Mouse (Mus musculus) right cerebral cortex, adult 18-20 months (tissue): ENCODE measurements at regions not wholly inside any gene's neighbourhood (a gene's known extent, or its start where the extent isn't known, plus 50 kb on each side); places are given as distances from the start of the nearest gene placed in this dataset.
"Not testable (repeated sequence)": the region's sequence is repeated elsewhere in the genome, so short reads cannot be mapped to it uniquely, and the experiment has no call there.

ENCODE experiments used
- DNase-seq: peaks from one replicate; pipeline ENCODE4 v3.0.0; 2022; ENCODE audit warnings: mixed read lengths

DNA sequence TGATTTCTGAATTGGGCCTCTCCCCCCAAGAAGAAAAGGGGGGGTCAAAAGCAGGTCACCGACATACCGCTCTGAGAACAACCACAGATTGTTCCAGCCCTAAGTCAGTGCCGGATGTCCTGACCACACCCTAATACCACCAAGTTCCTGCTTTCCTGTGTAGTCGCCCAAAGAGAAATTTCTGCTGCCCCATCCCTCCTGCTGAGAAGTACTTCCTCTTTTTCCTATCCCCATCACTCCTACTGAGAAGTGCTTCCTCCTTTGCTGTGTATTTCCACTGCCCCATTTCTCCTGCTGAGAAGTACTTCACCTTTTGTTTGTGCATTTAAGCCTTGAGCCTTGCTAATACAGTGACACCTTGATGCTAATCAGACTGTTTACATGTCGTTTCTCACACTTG is 1160.4 kb downstream of the A830018L16Rik start:
- DNase-seq = no peak

DNA sequence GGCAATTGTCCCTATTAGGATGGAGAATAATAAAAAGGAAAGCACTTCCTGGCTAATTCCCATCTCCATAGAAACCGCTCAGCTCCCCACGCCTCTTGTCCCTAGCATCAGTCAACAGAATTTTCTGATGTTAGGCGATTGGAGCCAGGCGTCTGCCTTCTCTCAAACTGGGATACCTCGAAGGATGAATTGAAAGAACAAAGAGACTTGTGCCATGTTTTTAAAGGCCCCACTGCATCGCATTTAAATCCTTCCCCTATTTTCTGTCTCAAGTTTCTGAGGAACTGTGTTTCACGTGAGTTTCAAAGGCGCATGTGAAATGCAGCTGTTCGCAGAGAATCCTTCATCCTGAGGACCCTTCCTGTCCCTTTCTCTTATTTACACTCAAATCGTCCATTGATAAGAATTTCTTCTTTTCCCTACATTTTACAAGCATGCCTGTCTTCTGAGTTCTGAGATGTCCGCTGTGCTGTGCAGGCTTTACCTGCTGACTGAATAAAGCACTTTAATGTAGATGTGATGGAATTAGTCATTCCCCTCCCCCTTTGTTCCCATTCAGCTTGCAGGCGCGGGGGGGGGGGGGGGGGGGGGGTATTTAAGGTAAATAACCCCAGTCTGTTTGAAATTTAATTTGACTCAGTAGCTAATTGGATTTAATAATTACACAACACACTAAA is 1163.3 kb downstream of the A830018L16Rik start:
- no peak for DNase-seq

DNA sequence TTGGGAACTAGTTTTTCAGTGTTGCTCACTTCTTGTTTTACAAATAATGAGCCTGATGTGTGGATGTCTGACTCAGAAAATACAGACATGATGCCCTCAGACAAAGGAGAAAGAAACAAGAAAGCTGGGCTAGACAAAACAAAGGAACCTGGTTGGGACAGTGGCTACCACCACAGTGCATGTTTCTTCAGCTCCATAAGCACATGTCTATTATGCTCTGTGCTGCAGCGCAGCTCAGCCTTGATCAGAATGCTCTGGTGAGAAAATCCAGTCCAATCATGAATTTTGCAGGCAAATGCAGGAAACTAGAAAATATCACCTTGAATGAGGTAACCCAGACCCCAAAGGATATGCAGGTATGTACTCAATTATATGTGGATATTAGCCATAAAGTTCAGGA is 1164.1 kb downstream of the A830018L16Rik start:
- DNase-seq = no peak

DNA sequence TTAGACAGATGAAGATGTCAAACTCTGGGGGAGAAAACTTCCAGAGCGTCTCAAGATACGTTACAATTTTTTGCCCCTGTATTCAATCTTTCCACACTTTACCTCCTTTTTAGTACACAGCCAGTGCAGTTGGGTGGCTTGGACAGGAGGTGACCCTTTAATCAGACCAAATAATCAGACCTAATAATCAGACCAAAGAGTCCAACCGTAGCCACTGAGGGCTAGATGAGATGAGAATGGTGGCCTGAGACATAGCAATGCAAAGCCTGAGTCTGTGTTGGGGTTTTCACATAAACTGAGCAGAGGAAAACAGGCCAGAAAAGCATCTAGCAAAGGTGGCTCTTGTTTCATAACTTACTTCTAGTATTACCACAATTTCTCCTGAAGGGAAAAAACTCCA is 1169.1 kb downstream of the A830018L16Rik start:
- DNase-seq = no peak

DNA sequence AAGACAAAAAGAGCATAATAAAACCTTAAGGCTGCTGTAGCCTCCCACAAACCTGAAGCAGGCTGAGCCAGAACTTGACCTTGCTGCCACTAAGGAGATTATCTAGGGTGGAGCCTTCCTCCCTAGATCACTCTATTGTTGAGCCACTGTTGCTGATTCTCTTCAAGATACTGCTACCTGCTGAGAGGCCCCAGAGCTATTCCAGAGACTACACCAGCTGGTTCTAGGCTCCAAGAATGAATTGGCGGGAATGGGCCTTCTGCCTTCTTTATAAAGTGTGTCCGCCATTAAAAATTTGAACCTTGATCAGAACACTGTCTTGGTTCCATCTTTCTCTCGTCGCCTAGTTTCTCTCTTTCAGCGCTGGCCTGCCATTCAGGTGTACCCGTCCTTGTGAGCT is 1173.1 kb downstream of the A830018L16Rik start:
- DNase-seq = not testable (repeated sequence)

DNA sequence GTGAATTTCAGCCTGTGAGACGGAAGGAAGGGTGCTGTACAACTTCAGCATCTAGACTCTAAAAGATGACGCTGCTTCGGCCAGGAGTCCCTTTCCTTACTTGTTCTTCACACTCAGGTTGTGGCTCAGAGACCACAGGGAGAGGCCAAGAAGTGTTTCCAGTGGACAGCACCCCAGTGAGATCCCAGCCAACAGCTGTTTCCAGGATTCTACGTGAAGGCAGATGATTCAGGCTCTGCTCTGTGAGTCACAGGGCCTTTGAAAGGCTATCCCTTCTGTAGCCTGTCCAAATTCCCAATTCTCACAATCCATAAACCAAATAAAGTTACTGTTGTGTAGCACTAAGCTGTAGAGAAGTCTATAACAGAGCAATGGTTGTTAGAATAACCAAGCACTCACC is 1198.2 kb downstream of the A830018L16Rik start:
- DNase-seq = no peak

DNA sequence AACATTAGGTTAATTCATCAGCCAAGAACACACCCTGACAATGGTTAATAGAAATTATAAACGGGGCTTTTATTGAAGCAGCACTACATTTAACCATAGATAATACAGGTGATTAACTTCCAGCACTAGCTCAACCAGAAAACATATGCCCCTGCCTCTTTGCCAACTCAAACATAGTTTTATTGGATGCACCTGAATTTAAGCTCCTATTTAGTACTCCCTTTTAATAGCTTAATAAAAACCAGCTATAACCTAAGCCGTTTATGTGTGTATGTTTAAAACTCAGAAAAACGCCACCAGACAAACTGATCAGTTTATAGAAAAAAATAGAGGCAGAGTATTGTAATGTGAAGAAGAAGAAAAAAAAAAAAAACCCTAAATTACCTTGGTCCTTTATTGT is 1201.4 kb downstream of the A830018L16Rik start:
- no peak for DNase-seq

DNA sequence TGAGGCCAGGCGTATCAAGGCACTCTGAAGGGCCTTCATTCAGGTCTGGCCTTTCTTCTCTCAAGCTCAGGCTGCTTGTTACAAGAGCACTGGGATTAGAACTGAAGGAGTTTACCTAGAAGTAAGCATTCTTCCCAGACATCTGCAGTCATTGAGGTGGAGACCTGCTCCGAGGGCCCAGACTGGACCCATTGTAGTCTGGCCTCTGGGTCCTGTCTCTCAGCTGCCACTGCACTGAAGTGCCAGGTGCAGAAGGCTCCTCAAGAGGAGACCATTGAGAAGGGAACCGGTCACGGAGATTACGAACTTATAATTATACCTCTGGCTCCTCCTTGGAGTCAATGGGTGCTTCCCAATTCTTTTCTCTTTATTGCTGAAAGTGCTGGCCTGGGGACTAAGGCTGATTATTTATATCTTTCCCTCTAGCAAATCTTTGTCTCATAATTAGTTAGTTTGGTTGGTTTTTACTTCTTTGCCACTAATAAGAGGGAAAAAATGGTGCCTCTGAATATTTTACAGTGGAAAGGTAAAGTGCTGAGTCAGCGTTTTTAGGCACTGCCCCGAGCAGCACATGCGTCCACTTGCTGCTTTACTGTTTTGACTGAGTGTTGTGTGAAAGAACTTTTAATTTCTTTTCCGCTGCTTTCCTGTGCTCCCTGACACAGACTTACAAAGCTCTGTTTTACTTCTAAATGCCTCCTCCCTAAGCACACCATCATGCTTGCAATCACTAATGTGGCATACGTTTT is 1202.0 kb downstream of the A830018L16Rik start:
- DNase-seq = no peak

DNA sequence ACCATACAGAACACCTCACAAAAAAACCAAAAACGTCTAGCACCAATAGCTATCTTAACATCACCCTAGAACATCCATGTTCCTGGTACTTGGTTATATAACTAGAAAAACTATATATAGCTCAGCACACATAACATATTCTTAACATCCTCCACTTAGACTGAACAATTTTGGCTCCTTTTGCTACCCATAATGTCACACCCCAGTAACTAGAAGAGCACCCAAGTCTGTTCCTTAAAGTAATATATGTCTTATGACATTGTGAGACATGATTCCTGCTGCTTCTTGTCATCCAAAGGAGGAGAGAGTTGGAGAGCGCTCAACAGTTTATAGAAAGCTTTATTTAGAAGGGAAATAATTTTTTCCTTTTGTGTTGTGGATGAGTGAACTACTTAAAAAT is 1206.1 kb downstream of the A830018L16Rik start:
- DNase-seq = peak; percentile 12

DNA sequence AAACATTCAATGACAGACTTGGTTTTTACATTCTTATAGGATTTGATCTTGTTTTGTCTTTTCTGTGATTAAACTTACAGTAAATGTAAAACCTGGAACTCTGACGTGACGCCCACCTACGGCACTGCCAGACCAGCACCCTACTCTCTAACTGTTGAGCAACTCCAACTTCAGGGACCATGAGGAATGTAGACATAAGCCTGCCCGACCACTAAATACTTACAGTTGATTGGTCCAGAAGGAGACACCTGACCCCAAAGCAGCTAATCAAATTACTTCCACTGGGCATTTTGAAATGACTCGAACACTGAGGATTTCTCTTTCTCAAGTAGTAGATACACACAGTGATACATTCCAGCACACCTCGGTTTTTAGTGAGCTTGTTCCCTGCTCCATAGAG is 1206.9 kb downstream of the A830018L16Rik start:
- no peak for DNase-seq

DNA sequence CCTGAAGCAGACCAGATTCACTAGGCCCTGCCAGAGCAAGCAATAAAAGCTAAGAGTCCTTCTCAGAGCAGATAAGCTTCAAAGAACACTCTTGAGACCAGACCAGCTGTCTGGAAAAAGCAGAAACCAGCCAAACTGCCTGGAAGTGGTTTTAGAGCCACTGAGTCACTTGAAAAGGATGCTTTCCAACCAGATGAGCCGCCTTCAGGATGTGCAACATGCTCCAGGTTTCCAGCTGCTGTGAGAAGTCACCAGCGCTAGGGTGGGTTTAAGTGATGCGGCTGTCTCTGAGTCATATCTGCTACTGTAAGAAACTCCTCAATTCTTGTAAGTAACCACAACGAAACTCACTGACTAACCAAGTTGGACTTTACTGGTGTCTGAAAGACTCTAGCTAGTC is 1209.3 kb downstream of the A830018L16Rik start:
- peak; percentile 21 for DNase-seq

DNA sequence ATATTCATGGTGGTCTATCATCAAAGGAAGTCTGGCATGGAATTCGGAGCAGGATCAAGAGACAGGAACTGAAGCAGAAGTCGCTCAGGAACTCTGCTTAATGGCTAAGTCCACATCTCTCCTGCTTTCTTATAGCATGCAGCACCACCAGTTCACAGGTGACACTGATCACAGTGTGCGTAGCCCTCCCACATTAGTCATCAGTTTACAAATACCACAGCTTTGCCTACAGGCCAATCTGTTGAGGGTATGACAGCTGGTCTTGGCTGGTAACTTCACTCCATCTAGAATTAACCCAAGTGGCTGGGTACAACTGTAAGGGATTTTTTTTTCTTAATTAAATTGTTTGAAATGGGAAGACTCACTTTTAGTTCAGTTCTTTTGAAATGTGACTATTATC is 1219.1 kb downstream of the A830018L16Rik start:
- DNase-seq = no peak

DNA sequence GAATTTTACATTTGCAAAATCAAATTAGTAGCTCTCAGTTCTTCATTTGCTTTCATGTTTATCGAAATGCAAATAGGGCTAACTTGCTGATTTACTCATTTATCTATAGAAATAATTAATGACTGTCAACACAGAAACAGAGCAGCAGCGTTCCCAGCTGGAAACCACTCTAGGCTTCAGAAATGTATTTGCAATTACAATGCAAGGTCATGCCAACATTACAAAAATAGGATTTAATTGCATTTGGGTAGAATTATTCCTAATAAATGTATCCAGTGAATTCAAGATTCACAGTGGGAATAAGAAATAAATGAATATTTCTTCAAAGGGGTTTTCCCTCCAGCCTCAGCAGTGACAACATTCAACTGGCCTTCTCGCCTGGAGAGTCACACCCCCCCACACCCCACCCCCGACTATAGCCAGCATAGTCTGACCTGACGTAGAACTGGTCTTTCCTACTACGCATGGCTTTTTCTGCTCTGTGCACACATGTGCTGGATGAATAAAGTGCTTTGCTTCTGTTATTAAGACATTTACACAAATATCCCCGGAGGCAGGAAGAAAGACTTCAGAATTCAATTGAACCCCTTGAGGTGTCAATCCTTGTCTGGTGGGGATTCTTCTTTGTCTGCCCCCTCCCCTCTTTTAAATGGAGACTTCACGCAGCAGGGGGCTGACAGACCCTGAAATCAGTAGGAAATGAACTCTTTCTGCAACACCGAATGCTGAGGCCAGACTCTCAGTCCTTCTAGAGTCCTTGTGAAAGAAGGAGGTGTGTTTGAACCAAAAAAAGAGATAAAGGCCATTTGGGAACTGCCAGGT is 1222.6 kb downstream of the A830018L16Rik start:
- no peak for DNase-seq

DNA sequence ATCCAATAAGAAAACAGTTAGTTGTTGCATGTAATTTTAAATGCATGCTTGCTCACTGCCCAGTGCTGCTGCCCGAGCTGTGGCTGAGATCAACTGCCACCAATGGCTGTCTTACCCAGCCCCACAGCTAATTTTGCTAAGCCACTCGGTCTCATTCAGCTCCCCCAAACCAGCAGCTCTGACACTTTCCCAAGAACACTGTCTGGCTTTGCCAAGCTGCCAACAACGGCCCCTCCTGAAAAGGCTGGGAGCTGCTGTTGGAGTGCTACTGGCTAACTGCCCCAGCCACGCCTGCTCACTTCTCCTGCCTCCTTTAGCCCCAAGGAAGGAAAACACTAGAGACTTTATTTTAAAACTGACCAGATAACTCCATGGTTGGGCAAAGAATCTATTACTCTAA is 1227.1 kb downstream of the A830018L16Rik start:
- no peak for DNase-seq
